Mouse (Mus musculus) neutrophil, adult 65 days (primary cell): ENCODE results near the gene Commd1. TPM values are rescaled to one million over a fixed set of nuclear protein-coding genes. Genes with fewer than 3 reads are reported as not detected.

ENCODE experiments used
- total RNA-seq: library from RNA; stranded (reverse); gene quantifications from 2 replicates; pipeline ENCODE4 v1.2.4, GENCODE M21; 2023

The Commd1 gene
- 37.6 and 48.2 TPM in 2 replicates for total RNA-seq

GRCm38 (mm10) chr11:22981984-22982757, at the start of gene Commd1, which contains the start of gene Gm28048:
Gene Commd1, minus strand, starts transcription at chr11:22982382.
Gene Gm28048, minus strand, starts transcription at chr11:22982090.

DNA sequence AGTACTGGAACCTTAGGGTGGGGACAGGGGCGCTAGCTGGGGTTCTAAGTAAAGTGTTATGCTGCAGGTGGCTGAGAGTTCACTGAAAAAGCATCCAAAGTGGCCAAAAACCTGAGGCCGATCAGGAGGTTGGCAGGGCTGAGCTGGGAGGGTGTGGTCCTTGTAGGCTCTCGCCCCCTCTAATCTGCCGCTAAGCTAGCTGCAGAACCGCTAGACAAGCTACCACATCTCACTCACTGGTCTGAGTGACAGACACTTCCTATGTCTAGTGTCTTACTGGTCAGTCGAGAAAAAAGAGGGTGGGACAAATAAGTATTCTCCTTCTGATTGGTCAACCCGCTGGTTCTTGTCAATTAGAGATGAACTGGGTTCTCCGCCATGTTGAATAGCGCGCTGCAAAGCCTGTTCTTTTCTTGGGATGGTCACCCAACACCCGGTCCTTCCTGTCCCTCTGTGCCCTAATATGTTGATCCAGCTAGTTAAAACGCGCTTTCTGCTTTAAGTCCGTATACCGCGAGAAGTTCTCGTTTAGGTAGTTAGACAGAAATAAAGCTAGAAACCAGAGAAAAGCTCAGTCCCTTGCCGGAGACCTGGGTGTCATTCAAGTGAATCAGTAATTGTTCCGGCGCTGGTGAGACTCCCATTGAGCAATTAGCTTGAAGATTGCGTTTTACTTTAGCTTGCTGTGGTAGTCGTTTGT, 25.4 kb upstream of the Commd1 start, which contains the start of gene Fam161a:
Gene Fam161a (plus strand): TSS at position 51 of the 700 bp plus-strand sequence.

GRCm38 (mm10) chr11:22990393-22991126, 8.4 kb upstream of the Commd1 start, which contains the start of gene Cct4:
Gene Cct4, plus strand, starts transcription at chr11:22990519.

DNA sequence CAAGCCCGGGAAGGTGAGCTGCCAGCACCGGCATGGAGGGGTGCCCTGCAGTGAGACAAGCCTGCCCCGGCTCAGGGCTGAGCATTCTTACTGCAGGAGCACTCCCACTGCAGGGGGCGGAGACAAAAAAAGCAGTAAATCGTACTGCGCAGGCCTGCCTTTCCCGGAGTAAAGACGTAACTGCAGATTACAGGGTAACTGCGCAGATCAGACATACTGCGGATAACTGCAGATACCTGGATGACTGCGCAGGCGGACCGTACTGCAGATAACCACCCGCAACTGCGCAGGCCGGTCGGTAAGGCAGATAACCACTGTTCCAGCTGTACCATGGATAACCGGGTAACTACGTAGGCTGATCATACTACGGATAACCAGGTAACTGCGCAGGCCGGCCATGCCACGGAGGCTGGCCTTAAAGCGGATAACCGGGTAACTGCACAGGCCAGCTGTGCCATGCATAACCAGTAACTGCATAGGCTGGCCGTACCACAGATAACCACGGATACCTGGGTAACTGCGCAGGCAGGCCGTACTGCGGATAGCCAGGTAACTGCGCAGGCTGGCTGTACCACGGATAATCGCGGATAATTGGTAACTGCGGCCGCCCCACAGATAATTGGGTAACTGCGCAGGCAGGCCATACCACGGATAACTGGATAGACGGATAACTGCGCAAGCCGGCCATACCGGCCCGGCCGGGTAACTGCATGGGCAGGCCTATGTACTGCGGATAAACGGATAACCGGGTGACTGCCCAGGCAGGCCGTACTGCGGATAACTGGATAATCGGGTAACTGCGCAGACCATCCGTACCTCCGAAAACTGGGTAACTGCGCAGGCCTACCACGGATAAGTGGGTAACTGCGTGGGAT, 10.1 kb downstream of the Commd1 start, which contains the start of gene Zrsr1:
Gene Zrsr1 (plus strand): TSS at position 171 of the 875 bp plus-strand sequence.

GRCm38 (mm10) chr11:22860335-22861227, 121.6 kb downstream of the Commd1 start, which contains the start of gene B3gnt2:
Gene B3gnt2, minus strand, starts transcription at chr11:22860961.

Other genes with a start within 250 kb of the Commd1 start
- gene B3gnt2, start 121.4 kb downstream of the Commd1 start, total RNA-seq = 54.6 and 55.2 TPM in 2 replicates
- 21.2 and 26.3 TPM in 2 replicates for gene Zrsr1, start 10.4 kb downstream of the Commd1 start, total RNA-seq
- gene Gm28048, start 292 bp downstream of the Commd1 start, total RNA-seq = 22.1 and 23.7 TPM in 2 replicates
- 106 and 116 TPM in 2 replicates for gene Cct4, start 8.1 kb upstream of the Commd1 start, total RNA-seq
- gene Fam161a, start 25.1 kb upstream of the Commd1 start, total RNA-seq = 1.7 and 2.9 TPM in 2 replicates